Mouse (Mus musculus): ENCODE measurements around the gene Taf10. TPM values are rescaled to one million over a fixed set of nuclear protein-coding genes. Genes with fewer than 3 reads are reported as not detected.
"Not testable (repeated sequence)": the region's sequence is repeated elsewhere in the genome, so short reads cannot be mapped to it uniquely, and the experiment has no call there.

Gene Taf10
- polyA plus RNA-seq, 1 experiment: 146 TPM

GRCm38 (mm10) chr7:105740089-105740795, 3.9 kb downstream of the Taf10 start:
- peaks cover 9% of the 10 kb centered on the region for H3K4me1 ChIP-seq (ENCODE audit: control insufficient read depth, insufficient read depth, low read length)
- TF ChIP-seq POLR2A (IDR thresholded peaks at IDR 0.05; ENCODE audit: low read depth, low read length) (no peak), CTCF (IDR thresholded peaks at IDR 0.05; ENCODE audit: borderline replicate concordance, insufficient read depth, low read length) (no peak)
- H3K4me3 ChIP-seq (ENCODE audit: insufficient read depth, low read length): no peak overlapping the region
- H3K27ac ChIP-seq (ENCODE audit: insufficient read depth, low read length): peak overlapping the region; percentile 94

- Histone ChIP-seq H3K27ac (ENCODE audit: insufficient read depth, low read length) (peak overlapping the region; percentile 99), H3K4me1 (ENCODE audit: control insufficient read depth, insufficient read depth, low read length) (peaks cover 9% of the 10 kb centered on the region), H3K4me3 (ENCODE audit: insufficient read depth, low read length) (peak overlapping the region; percentile 99)
- TF ChIP-seq POLR2A (IDR thresholded peaks at IDR 0.05; ENCODE audit: low read depth, low read length) (peak; percentile 67), CTCF (IDR thresholded peaks at IDR 0.05; ENCODE audit: borderline replicate concordance, insufficient read depth, low read length) (no peak)
Observed at GRCm38 (mm10) chr7:105738948-105739347, 5.2 kb downstream of the Taf10 start.

GRCm38 (mm10) chr7:105738286-105738685, 5.9 kb downstream of the Taf10 start:
- H3K4me3 ChIP-seq (ENCODE audit: insufficient read depth, low read length): peak overlapping the region; percentile 99
- TF ChIP-seq CTCF (IDR thresholded peaks at IDR 0.05; ENCODE audit: borderline replicate concordance, insufficient read depth, low read length) (no peak), POLR2A (IDR thresholded peaks at IDR 0.05; ENCODE audit: low read depth, low read length) (no peak)
- H3K27ac ChIP-seq (ENCODE audit: insufficient read depth, low read length): peak overlapping the region; percentile 99
- H3K4me1 ChIP-seq (ENCODE audit: control insufficient read depth, insufficient read depth, low read length): peaks cover 9% of the 10 kb centered on the region

GRCm38 (mm10) chr7:105737648-105738047, 6.5 kb downstream of the Taf10 start:
- H3K4me3 ChIP-seq (ENCODE audit: insufficient read depth, low read length): peak overlapping the region; percentile 99
- peaks cover 9% of the 10 kb centered on the region for H3K4me1 ChIP-seq (ENCODE audit: control insufficient read depth, insufficient read depth, low read length)
- TF ChIP-seq POLR2A (IDR thresholded peaks at IDR 0.05; ENCODE audit: low read depth, low read length) (peak; percentile 18; the same call in 1 of the 2 replicates), CTCF (IDR thresholded peaks at IDR 0.05; ENCODE audit: borderline replicate concordance, insufficient read depth, low read length) (no peak)
- H3K27ac ChIP-seq (ENCODE audit: insufficient read depth, low read length): peak overlapping the region; percentile 99

GRCm38 (mm10) chr7:105736911-105737521, 7.1 kb downstream of the Taf10 start, which contains the start of gene Rrp8:
TSS of gene Rrp8 (minus strand) at chr7:105737385.
- H3K4me1 ChIP-seq (ENCODE audit: control insufficient read depth, insufficient read depth, low read length): peaks cover 9% of the 10 kb centered on the region
- H3K4me3 ChIP-seq (ENCODE audit: insufficient read depth, low read length): peak within 1 kb of the TSS; percentile 99
- TF ChIP-seq POLR2A (IDR thresholded peaks at IDR 0.05; ENCODE audit: low read depth, low read length) (peak; percentile 33; the same call in 1 of the 2 replicates), CTCF (IDR thresholded peaks at IDR 0.05; ENCODE audit: borderline replicate concordance, insufficient read depth, low read length) (no peak)
- peak within 1 kb of the TSS; percentile 99 for H3K27ac ChIP-seq (ENCODE audit: insufficient read depth, low read length)

GRCm38 (mm10) chr7:105736264-105736901, 7.8 kb downstream of the Taf10 start, which contains the start of gene Ilk:
TSS of gene Ilk (plus strand) at chr7:105736592.
- Histone ChIP-seq H3K27ac (ENCODE audit: insufficient read depth, low read length) (peak within 1 kb of the TSS; percentile 99), H3K4me3 (ENCODE audit: insufficient read depth, low read length) (peak within 1 kb of the TSS; percentile 99), H3K4me1 (ENCODE audit: control insufficient read depth, insufficient read depth, low read length) (peaks cover 9% of the 10 kb centered on the region)
- TF ChIP-seq CTCF (IDR thresholded peaks at IDR 0.05; ENCODE audit: borderline replicate concordance, insufficient read depth, low read length) (no peak), POLR2A (IDR thresholded peaks at IDR 0.05; ENCODE audit: low read depth, low read length) (peak; percentile 73)

- H3K4me1 ChIP-seq (ENCODE audit: control insufficient read depth, insufficient read depth, low read length): not testable (repeated sequence)
- Histone ChIP-seq H3K4me3 (ENCODE audit: insufficient read depth, low read length) (peak overlapping the region; percentile 87), H3K27ac (ENCODE audit: insufficient read depth, low read length) (peak overlapping the region; percentile 78)
Observed at GRCm38 (mm10) chr7:105735464-105735863, 8.7 kb downstream of the Taf10 start.

- H3K27ac ChIP-seq (ENCODE audit: insufficient read depth, low read length): no peak overlapping the region
- H3K4me3 ChIP-seq (ENCODE audit: insufficient read depth, low read length): peak overlapping the region; percentile 87
- H3K4me1 ChIP-seq (ENCODE audit: control insufficient read depth, insufficient read depth, low read length): peaks cover 2% of the 10 kb centered on the region
- TF ChIP-seq POLR2A (IDR thresholded peaks at IDR 0.05; ENCODE audit: low read depth, low read length) (no peak), CTCF (IDR thresholded peaks at IDR 0.05; ENCODE audit: borderline replicate concordance, insufficient read depth, low read length) (no peak)
Observed at GRCm38 (mm10) chr7:105734826-105735225, 9.3 kb downstream of the Taf10 start.

GRCm38 (mm10) chr7:105733836-105734235, 10.3 kb downstream of the Taf10 start:
- H3K4me1 ChIP-seq (ENCODE audit: control insufficient read depth, insufficient read depth, low read length): no peaks in the 10 kb centered on the region
- TF ChIP-seq POLR2A (IDR thresholded peaks at IDR 0.05; ENCODE audit: low read depth, low read length) (no peak), CTCF (IDR thresholded peaks at IDR 0.05; ENCODE audit: borderline replicate concordance, insufficient read depth, low read length) (no peak)

More at GRCm38 (mm10) chr7:105733836-105734235, 10.3 kb downstream of the Taf10 start:
- no peak overlapping the region for H3K4me3 ChIP-seq (ENCODE audit: insufficient read depth, low read length)
- no peak overlapping the region for H3K27ac ChIP-seq (ENCODE audit: insufficient read depth, low read length)

All from embryonic fibroblast, embryonic 13.5 days (primary cell).